Mouse (Mus musculus): ENCODE results near the gene Aptx.

The Aptx gene

GRCm38 (mm10) chr4:40666237-40667012 lies 36.6 kb downstream of the Aptx start:
- no peak for DNase-seq

GRCm38 (mm10) chr4:40651055-40651454 lies 51.9 kb downstream of the Aptx start:
- DNase-seq = no peak

GRCm38 (mm10) chr4:40649111-40649510 lies 53.9 kb downstream of the Aptx start:
- DNase-seq = no peak

GRCm38 (mm10) chr4:40643567-40643966 lies 59.4 kb downstream of the Aptx start:
- DNase-seq = no peak

DNA sequence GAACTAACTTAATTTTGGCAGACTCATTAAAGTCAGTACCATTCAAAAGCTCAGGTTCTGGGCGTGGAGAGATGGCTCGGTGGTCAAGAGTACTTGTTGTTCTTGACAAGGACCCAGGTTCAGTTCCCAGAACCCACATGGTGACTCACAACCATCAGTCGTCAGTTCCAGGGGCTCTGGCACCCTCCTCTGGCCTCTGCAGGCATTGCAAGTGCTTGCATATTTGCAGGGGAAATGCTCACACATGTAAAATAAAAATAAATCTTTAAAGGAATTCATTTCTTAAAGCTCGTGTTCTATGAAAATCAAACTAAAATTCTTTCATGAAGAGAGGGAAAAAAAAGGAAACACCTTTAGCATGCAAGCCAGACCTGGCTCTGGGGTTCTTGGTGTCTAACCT lies 62.0 kb downstream of the Aptx start:
- no peak for DNase-seq

Data from cerebellum, adult 8-10 months (tissue).